Mouse (Mus musculus): ENCODE data around the gene Akr1c6. TPM values are rescaled to one million over a fixed set of nuclear protein-coding genes. Genes with fewer than 3 reads are reported as not detected.

The Akr1c6 gene
- polyA plus RNA-seq (2015; fragmentation: Illumina TruSeq; extraction: RNeasy Lipid Tissue Mini Kit (QIAGEN cat#74804); ENCODE audit: insufficient read depth, low read depth, low replicate concordance) = not detected

GRCm38 (mm10) chr13:4434006-4434405 lies at the start of gene Akr1c6:
TSS of gene Akr1c6 (plus strand) at chr13:4434306.

Other genes with a start within 250 kb of the Akr1c6 start
- gene Akr1c13, start 243.2 kb upstream of the Akr1c6 start, polyA plus RNA-seq (2015; fragmentation: Illumina TruSeq; extraction: RNeasy Lipid Tissue Mini Kit (QIAGEN cat#74804); ENCODE audit: insufficient read depth, low read depth, low replicate concordance) = 4.8 TPM
- gene Akr1c19, start 205.6 kb upstream of the Akr1c6 start, polyA plus RNA-seq (2015; fragmentation: Illumina TruSeq; extraction: RNeasy Lipid Tissue Mini Kit (QIAGEN cat#74804); ENCODE audit: insufficient read depth, low read depth, low replicate concordance) = 3.8 TPM
- gene Akr1c12, start 154.9 kb upstream of the Akr1c6 start, polyA plus RNA-seq (2015; fragmentation: Illumina TruSeq; extraction: RNeasy Lipid Tissue Mini Kit (QIAGEN cat#74804); ENCODE audit: insufficient read depth, low read depth, low replicate concordance) = 4.9 TPM
- gene Akr1c20, start 89.0 kb downstream of the Akr1c6 start, polyA plus RNA-seq (2015; fragmentation: Illumina TruSeq; extraction: RNeasy Lipid Tissue Mini Kit (QIAGEN cat#74804); ENCODE audit: insufficient read depth, low read depth, low replicate concordance) = not detected
- not detected for gene Akr1c21, start 139.8 kb downstream of the Akr1c6 start, polyA plus RNA-seq (2015; fragmentation: Illumina TruSeq; extraction: RNeasy Lipid Tissue Mini Kit (QIAGEN cat#74804); ENCODE audit: insufficient read depth, low read depth, low replicate concordance)
- 5.8 TPM for gene Akr1e1, start 174.9 kb downstream of the Akr1c6 start, polyA plus RNA-seq (2015; fragmentation: Illumina TruSeq; extraction: RNeasy Lipid Tissue Mini Kit (QIAGEN cat#74804); ENCODE audit: insufficient read depth, low read depth, low replicate concordance)